Mouse (Mus musculus) embryonic facial prominence, embryonic 13.5 days (tissue): ENCODE measurements around the gene Cul7. TPM values are rescaled to one million over a fixed set of nuclear protein-coding genes. Genes with fewer than 3 reads are reported as not detected.

Source experiments
- ATAC-seq: fragments of 200-750 bp; cut with Nextera tagmentation; 2 replicates; pipeline ENCODE4 v1.8.0; 2017; ENCODE audit warnings: low read depth; ENCODE audit not compliant: insufficient number of reproducible peaks, insufficient read depth, low FRiP score, low TSS enrichment
- H3K27ac ChIP-seq: fragments of 300-500 bp; sonication (generic); 2 replicates; pipeline ENCODE4 v1.5.1; 2015; ENCODE audit warnings: moderate library complexity, mild to moderate bottlenecking, inconsistent platforms
- H3K27me3 ChIP-seq: fragments of 300-500 bp; sonication (generic); 2 replicates; pipeline ENCODE4 v1.6.1; 2015; ENCODE audit warnings: mild to moderate bottlenecking, inconsistent platforms
- H3K36me3 ChIP-seq: fragments of 300-500 bp; sonication (generic); 2 replicates; pipeline ENCODE4 v1.6.1; 2015; ENCODE audit warnings: mild to moderate bottlenecking, inconsistent platforms
- H3K4me1 ChIP-seq: fragments of 300-500 bp; sonication (generic); 2 replicates; pipeline ENCODE4 v1.6.1; 2015; ENCODE audit warnings: inconsistent platforms
- H3K4me2 ChIP-seq: fragments of 300-500 bp; sonication (generic); 2 replicates; pipeline ENCODE4 v1.6.1; 2015; ENCODE audit warnings: moderate library complexity, mild to moderate bottlenecking, inconsistent platforms
- H3K4me3 ChIP-seq: fragments of 300-500 bp; sonication (generic); 2 replicates; pipeline ENCODE4 v1.5.1; 2015; ENCODE audit warnings: mild to moderate bottlenecking, inconsistent platforms
- H3K9ac ChIP-seq: fragments of 300-500 bp; sonication (generic); 2 replicates; pipeline ENCODE4 v1.6.1; 2015; ENCODE audit warnings: mild to moderate bottlenecking, inconsistent platforms
- H3K9me3 ChIP-seq: fragments of 300-500 bp; sonication (generic); 2 replicates; pipeline ENCODE4 v1.6.1; 2016; ENCODE audit warnings: inconsistent platforms
- WGBS: fragments of 180-500 bp; shearing (Covaris S2); methylation state at CpG from one replicate; pipeline ENCODE4 v1.1.7; 2015; ENCODE audit warnings: mixed read lengths; 5-methylcytosine and 5-hydroxymethylcytosine counted together
- polyA plus RNA-seq: library from polyadenylated mRNA; unstranded; fragments of >200 nt; fragmentation: Nextera tagmentation; extraction: Ambion mirVana; gene quantifications from 2 replicates; pipeline ENCODE4 v1.2.1, GENCODE M21; 2015

The Cul7 gene
- polyA plus RNA-seq, 1 experiment from 2014 or later: 57.4 TPM

DNA sequence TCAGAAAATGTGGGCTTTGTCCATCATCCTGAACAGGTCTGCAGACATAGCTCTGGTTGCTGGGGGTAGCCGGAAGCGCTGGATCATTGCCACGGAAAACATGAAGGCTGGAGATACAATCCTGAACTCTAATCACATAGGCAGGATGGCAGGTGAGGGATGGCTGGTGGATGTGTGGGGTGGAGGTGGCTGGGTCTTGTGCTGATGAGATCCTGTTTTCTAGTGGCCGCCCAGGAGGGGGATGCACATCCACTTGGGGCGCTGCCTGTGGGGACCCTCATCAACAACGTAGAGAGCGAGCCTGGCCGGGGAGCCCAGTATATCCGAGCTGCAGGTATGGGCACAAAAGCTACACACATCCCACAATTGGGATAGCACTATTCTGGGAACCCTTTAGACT lies 1.7 kb upstream of the Cul7 start:
- Histone ChIP-seq H3K9me3 (no peaks in the 10 kb centered on the region), H3K4me3 (no peak overlapping the region), H3K36me3 (peaks cover 21% of the 10 kb centered on the region), H3K4me2 (no peak overlapping the region), H3K9ac (no peak overlapping the region), H3K27ac (no peak overlapping the region), H3K27me3 (no peaks in the 10 kb centered on the region), H3K4me1 (peaks cover 58% of the 10 kb centered on the region)
- no peak for ATAC-seq
- WGBS: 91% methylated on average over 9 of the region's 9 CpGs

DNA sequence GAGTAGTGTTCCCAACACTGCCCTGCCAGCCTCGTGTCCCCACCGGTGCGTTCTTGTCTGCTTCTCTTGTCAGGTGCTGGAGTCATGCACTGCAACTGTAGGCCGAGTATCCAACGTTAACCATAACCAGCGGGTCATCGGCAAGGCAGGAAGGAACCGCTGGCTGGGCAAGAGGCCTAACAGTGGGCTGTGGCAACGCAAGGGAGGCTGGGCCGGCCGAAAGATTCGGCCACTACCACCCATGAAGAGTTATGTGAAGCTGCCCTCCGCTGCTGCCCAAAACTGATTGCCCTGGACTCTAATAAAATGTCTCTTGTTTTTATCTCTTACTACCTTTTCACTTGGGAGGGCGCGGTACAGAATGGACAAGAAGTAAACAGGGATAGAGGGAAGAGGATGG lies 326 bp upstream of the Cul7 start:
- H3K4me3 ChIP-seq: peak overlapping the region; percentile 78
- peaks cover 57% of the 10 kb centered on the region for H3K4me1 ChIP-seq
- H3K9ac ChIP-seq: peak overlapping the region; percentile 95
- H3K4me2 ChIP-seq: peak overlapping the region; percentile 92
- peak overlapping the region; percentile 96 for H3K27ac ChIP-seq
- no peaks in the 10 kb centered on the region for H3K27me3 ChIP-seq
- H3K36me3 ChIP-seq: peaks cover 35% of the 10 kb centered on the region
- H3K9me3 ChIP-seq: no peaks in the 10 kb centered on the region
- no peak for ATAC-seq
- WGBS: 30% methylated on average over 15 of the region's 15 CpGs

DNA sequence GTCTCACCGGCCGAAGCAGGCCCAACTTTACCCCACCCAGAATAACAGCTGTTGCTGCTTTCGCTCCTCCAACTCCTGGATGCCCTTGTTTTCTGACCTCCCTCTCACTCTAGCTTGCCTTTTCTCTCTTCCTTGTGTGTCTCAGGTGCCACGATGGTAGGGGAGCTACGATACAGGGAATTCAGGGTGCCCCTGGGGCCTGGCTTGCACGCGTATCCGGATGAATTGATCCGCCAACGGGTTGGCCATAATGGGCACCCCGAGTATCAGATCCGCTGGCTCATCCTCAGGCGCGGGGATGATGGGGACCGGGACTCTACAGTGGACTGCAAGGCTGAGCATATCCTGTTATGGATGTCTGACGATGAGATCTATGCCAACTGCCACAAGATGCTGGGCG lies 1.2 kb downstream of the Cul7 start:
- no peak for ATAC-seq
- Histone ChIP-seq H3K9ac (peak overlapping the region; percentile 95), H3K4me1 (peaks cover 55% of the 10 kb centered on the region), H3K36me3 (peaks cover 47% of the 10 kb centered on the region), H3K4me2 (peak overlapping the region; percentile 92), H3K4me3 (peak overlapping the region; percentile 78), H3K27ac (peak overlapping the region; percentile 96), H3K27me3 (no peaks in the 10 kb centered on the region), H3K9me3 (no peaks in the 10 kb centered on the region)
- 80% methylated on average over 17 of the region's 17 CpGs for WGBS

DNA sequence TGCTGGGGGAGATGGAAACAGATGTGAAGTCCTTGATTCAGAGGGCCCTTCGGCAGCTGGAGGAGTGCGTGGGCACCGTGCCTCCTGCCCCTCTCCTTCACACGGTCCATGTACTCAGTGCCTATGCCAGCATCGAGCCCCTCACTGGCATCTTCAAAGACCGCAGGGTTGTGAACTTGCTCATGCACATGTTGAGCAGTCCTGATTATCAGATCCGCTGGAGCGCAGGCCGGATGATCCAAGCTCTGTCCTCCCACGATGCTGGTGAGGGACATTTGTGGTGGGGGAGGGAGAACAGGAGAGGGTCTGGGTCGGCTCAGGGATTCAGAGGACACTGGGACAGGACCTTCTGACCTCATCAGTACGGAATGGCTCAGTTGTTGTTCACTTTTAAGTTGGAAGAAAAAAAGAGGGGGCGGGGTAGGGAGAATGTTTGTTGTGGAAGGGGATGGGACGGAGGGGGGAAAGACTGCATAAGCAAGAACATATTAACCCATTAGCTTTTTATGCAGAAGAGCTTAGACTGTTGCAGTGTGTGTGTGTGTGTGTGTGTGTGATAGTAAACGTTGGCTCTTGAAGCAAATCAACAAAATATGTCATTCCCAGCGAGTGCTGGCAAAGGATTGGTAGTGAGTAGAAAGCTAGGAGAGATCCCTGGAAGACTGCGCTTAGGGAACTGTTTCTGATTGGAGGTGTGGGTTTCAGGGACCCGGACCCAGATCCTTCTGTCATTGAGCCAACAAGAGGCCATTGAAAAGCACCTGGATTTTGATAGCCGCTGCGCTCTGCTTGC lies 1.8 kb downstream of the Cul7 start:
- no peak for ATAC-seq
- Histone ChIP-seq H3K4me1 (peaks cover 50% of the 10 kb centered on the region), H3K4me2 (peak overlapping the region; percentile 92), H3K27me3 (no peaks in the 10 kb centered on the region), H3K9me3 (no peaks in the 10 kb centered on the region), H3K27ac (peak overlapping the region; percentile 96; the same call in 1 of the 2 replicates), H3K9ac (peak overlapping the region; percentile 95), H3K36me3 (peaks cover 54% of the 10 kb centered on the region), H3K4me3 (peak overlapping the region; percentile 78)
- WGBS: 67% methylated on average over 20 of the region's 20 CpGs

DNA sequence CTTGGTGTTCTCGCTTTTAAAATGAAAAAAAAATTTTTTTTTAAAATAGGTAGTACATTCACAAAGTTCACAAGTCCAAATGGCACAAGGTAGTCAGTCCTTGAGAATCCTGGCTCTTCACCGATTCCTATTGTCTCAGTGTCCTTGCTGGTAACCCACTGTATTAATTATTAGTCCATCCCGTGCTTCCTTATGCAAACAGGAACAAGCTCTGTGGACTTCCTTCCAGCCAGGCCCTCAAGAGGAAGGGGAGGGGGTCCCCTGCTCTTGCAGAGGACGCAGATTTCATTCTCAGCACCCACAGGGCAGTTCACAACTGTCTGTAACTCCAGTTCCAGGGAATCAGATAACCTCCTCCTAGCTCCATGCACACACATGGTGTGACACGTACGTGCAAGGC lies 5.9 kb downstream of the Cul7 start:
- Histone ChIP-seq H3K4me2 (no peak overlapping the region), H3K9me3 (no peaks in the 10 kb centered on the region), H3K36me3 (peaks cover 87% of the 10 kb centered on the region), H3K4me1 (peaks cover 35% of the 10 kb centered on the region), H3K27me3 (no peaks in the 10 kb centered on the region), H3K27ac (no peak overlapping the region), H3K9ac (no peak overlapping the region), H3K4me3 (no peak overlapping the region)
- WGBS: 85% methylated on average over 6 of the region's 6 CpGs
- no peak for ATAC-seq

DNA sequence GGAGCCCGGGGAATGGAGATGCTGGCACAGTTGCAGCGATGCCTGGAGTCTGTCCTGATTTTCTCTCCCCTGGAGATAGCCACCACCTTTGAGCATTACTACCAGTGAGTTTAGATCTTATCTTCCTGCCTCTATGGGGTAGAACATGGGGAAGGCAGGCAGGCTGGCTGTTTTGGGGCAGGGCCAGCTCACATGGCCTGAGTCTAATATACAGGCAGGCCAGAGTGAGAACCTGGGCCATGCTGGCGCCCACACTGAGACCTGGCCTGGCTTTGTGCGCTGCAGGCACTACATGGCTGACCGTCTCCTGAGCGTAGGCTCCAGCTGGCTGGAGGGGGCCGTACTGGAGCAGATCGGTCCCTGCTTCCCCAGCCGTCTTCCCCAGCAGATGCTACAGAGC lies 11.2 kb downstream of the Cul7 start:
- no peak for ATAC-seq
- H3K36me3 ChIP-seq: peaks cover 93% of the 10 kb centered on the region

DNA sequence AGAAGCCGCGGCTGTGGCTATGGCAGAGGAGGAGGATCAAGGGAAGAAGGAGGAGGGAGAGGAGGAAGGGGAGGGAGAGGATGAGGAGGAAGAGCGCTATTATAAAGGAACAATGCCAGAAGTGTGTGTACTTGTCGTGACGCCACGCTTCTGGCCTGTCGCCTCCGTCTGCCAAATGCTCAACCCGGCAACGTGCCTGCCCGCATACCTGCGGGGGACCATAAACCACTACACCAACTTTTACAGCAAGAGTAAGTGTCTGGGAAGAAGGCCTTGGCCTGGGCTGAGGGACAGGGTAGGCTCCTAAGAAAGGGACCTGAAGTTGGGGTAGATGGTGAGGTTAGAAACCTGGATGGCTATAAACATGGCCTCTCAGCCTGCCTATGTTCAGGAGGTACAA lies 11.8 kb downstream of the Cul7 start:
- H3K27ac ChIP-seq: no peak overlapping the region
- peaks cover 90% of the 10 kb centered on the region for H3K36me3 ChIP-seq
- no peak overlapping the region for H3K4me2 ChIP-seq
- H3K4me3 ChIP-seq: no peak overlapping the region
- H3K9me3 ChIP-seq: no peaks in the 10 kb centered on the region
- H3K9ac ChIP-seq: peak overlapping the region; percentile 21; the same call in 1 of the 2 replicates
- no peaks in the 10 kb centered on the region for H3K4me1 ChIP-seq
- 94% methylated on average over 12 of the region's 12 CpGs for WGBS
- no peaks in the 10 kb centered on the region for H3K27me3 ChIP-seq
- ATAC-seq: no peak

More for the DNA sequence above, 11.2 kb downstream of the Cul7 start:
- no peaks in the 10 kb centered on the region for H3K4me1 ChIP-seq
- no peak overlapping the region for H3K4me2 ChIP-seq
- no peaks in the 10 kb centered on the region for H3K27me3 ChIP-seq
- H3K4me3 ChIP-seq: no peak overlapping the region
- 92% methylated on average over 9 of the region's 9 CpGs for WGBS
- H3K27ac ChIP-seq: no peak overlapping the region
- no peak overlapping the region for H3K9ac ChIP-seq
- no peaks in the 10 kb centered on the region for H3K9me3 ChIP-seq

DNA sequence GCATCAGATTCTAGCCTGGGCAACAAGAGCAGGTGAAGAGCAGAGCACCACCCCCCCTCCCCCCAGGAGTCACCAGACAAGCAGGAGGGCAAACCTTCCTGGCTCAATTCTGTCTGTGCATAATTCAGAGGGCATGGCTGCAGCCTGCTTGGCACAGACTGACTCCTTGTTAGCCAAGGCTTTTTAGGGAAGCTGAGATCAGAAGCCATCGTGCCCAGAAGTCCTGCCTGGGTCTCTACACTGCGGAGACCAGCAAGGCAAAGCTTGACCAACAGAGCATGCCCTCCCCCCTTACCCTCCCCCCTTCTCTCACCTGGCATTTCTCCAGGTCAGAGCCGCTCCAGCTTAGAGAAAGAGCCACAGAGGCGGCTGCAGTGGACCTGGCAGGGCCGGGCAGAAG lies 12.6 kb downstream of the Cul7 start:
- H3K4me3 ChIP-seq: no peak overlapping the region
- no peaks in the 10 kb centered on the region for H3K4me1 ChIP-seq
- no peaks in the 10 kb centered on the region for H3K9me3 ChIP-seq
- no peaks in the 10 kb centered on the region for H3K27me3 ChIP-seq
- H3K27ac ChIP-seq: no peak overlapping the region
- H3K9ac ChIP-seq: no peak overlapping the region
- peaks cover 87% of the 10 kb centered on the region for H3K36me3 ChIP-seq
- no peak overlapping the region for H3K4me2 ChIP-seq
- 91% methylated on average over 5 of the region's 5 CpGs for WGBS
- no peak for ATAC-seq

DNA sequence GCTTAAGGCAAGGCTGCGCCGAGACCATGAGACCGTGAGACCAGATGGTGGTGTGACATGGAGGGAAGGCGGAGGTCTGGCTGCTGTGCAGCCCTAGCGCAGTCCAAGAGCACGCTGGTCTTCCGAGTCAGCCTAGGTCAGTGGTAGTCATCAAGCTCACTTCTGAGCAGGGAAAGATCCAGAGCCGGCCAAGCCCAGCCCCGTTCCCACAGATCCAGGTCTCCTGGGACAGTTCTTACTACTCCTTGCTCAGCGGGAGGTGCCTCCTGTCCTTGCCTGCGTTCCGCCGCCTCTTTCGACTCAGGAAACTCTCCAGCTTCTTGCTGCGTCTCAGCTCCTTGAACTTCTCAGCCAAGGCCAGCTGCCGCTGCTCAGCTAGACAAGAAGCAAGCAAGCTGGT lies 17.6 kb downstream of the Cul7 start:
- ATAC-seq: no peak
- Histone ChIP-seq H3K27me3 (no peaks in the 10 kb centered on the region), H3K4me2 (no peak overlapping the region), H3K4me3 (no peak overlapping the region), H3K27ac (no peak overlapping the region), H3K36me3 (peaks cover 76% of the 10 kb centered on the region), H3K4me1 (peaks cover under 1% of the 10 kb centered on the region; the same call in 1 of the 2 replicates), H3K9ac (no peak overlapping the region), H3K9me3 (no peaks in the 10 kb centered on the region)
- 89% methylated on average over 16 of the region's 16 CpGs for WGBS

DNA sequence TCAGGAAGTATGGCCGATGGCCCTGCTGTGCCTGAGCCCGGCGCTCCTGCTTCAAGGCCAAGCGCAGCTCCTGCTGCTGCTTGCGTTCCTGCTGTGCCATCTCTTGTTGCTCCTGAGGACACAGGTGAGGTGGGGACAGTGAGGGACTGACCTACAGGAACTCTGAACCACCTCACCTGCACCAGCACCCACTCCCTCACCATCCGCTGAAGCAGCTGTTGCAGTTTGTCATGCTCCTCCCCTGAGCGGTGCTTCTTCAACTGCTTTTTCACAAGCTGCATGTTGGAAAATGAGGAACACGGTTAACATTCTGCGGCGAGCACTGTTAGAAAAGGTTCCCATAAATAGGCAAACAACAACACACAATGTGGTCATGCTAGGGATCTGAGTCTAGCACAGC lies 19.8 kb downstream of the Cul7 start:
- H3K4me2 ChIP-seq: no peak overlapping the region
- peaks cover 15% of the 10 kb centered on the region for H3K4me1 ChIP-seq
- no peak overlapping the region for H3K4me3 ChIP-seq
- no peaks in the 10 kb centered on the region for H3K9me3 ChIP-seq
- H3K27ac ChIP-seq: no peak overlapping the region
- ATAC-seq: no peak
- WGBS: 98% methylated on average over 10 of the region's 10 CpGs
- H3K27me3 ChIP-seq: no peaks in the 10 kb centered on the region
- peaks cover 57% of the 10 kb centered on the region for H3K36me3 ChIP-seq
- H3K9ac ChIP-seq: no peak overlapping the region

DNA sequence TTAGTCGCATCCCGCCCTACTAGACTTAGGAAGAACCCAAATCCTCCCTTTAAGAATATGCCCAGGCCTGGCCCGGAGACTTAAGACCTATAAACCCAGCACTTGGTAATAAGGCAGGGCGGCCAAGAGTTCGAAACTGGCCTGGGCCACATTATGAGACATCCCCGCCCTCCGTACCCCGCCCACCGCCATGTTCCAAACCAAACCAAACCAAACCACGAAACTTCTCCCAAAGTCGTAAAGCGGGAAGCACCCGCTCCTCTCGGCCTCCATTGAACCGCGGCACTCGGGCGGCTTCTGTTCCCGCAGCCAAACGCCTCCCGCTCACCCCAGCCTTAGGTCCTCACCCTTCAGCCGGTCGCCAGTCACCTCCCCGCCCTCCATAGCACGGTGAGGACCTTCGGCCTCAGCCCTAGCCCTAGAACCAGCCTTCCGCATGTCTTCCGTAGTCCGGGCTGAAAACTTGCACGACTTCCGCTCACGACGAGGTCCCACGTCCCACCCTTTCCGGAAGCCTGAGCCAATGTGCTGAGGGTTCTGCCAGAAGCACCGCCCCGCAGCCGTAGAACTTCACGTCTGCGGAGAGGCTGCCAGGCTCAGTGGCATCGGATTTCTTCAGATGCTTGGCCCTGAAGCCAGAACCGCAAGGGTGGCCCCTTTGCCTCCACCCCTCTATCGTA lies 23.9 kb downstream of the Cul7 start, which contains the start of gene Rrp36:
Gene Rrp36, minus strand, starts transcription at position 503 of the 680 bp plus-strand sequence.
- Histone ChIP-seq H3K4me1 (peaks cover 32% of the 10 kb centered on the region), H3K27me3 (no peaks in the 10 kb centered on the region), H3K4me2 (peak within 1 kb of the TSS; percentile 85), H3K9me3 (no peaks in the 10 kb centered on the region), H3K4me3 (peak within 1 kb of the TSS; percentile 84), H3K36me3 (peaks cover 67% of the 10 kb centered on the region), H3K9ac (peak within 1 kb of the TSS; percentile 83), H3K27ac (peak within 1 kb of the TSS; percentile 98)
- under 1% methylated on average over 43 of the region's 43 CpGs for WGBS
- ATAC-seq: peak; percentile 91
